Mouse (Mus musculus): ENCODE results near the gene Cdk17. TPM values are rescaled to one million over a fixed set of nuclear protein-coding genes. Genes with fewer than 3 reads are reported as not detected.
A peak's percentile ranks its signal among the peaks of the same experiment; 100 is the strongest.

Gene Cdk17
- total RNA-seq, 2 experiments from 2014 or later: 13.1 to 13.5 TPM

GRCm38 (mm10) chr10:93289404-93289803 is 128.7 kb downstream of the Cdk17 start:
- DNase-seq: no peak

GRCm38 (mm10) chr10:93291352-93291751 is 130.7 kb downstream of the Cdk17 start:
- DNase-seq: peak; percentile 74

- DNase-seq: peak; percentile 88 to 93
Measured at GRCm38 (mm10) chr10:93291843-93292242, 131.2 kb downstream of the Cdk17 start.

GRCm38 (mm10) chr10:93293621-93294020 is 132.9 kb downstream of the Cdk17 start:
- DNase-seq: peak in 1 of 2 experiments; percentile 61

- DNase-seq: peak in 1 of 2 experiments; percentile 74
Measured at GRCm38 (mm10) chr10:93294547-93295219, 134.0 kb downstream of the Cdk17 start.

- peak; percentile 53 to 85 for DNase-seq
Measured at GRCm38 (mm10) chr10:93297774-93298173, 137.1 kb downstream of the Cdk17 start.

GRCm38 (mm10) chr10:93298208-93298607 is 137.5 kb downstream of the Cdk17 start:
- DNase-seq: peak in 1 of 2 experiments; percentile 31

- peak in 1 of 2 experiments; percentile 71 for DNase-seq
Measured at GRCm38 (mm10) chr10:93301831-93302230, 141.2 kb downstream of the Cdk17 start.

GRCm38 (mm10) chr10:93303231-93303630 is 142.6 kb downstream of the Cdk17 start:
- peak in 1 of 2 experiments; percentile 45 for DNase-seq

GRCm38 (mm10) chr10:93305946-93306345 is 145.3 kb downstream of the Cdk17 start:
- DNase-seq: peak in 1 of 2 experiments; percentile 12

GRCm38 (mm10) chr10:93306367-93306766 is 145.7 kb downstream of the Cdk17 start:
- DNase-seq: peak in 1 of 2 experiments; percentile 12

- DNase-seq: peak; percentile 76 to 81
Measured at GRCm38 (mm10) chr10:93309131-93309933, 148.7 kb downstream of the Cdk17 start.

- peak; percentile 54 to 70 for DNase-seq
Measured at GRCm38 (mm10) chr10:93309934-93310621, 149.4 kb downstream of the Cdk17 start.

GRCm38 (mm10) chr10:93310721-93311411 is 150.2 kb downstream of the Cdk17 start, which contains the start of gene Elk3:
Elk3 (minus strand) TSS chr10:93311135.
- DNase-seq: peak; percentile 73 to 85

- DNase-seq: no peak
Measured at GRCm38 (mm10) chr10:93311576-93311975, 150.9 kb downstream of the Cdk17 start.

Small RNAs within 50 kb of the gene (microRNA-seq; reads per million reads assigned to microRNA genes)
- 0 to 0.38 reads per million in 2 experiments for gene Mir1931

Other genes with a start within 250 kb of the Cdk17 start
- gene Cfap54, start 79.3 kb upstream of the Cdk17 start, total RNA-seq (2021): 1 to 10 TPM in 1 of 2 experiments, under 1 TPM in 1; 0.57 to 1.5 TPM
- gene Elk3, start 150.3 kb downstream of the Cdk17 start, total RNA-seq (2021): 10 to 100 TPM; 27.9 to 29.5 TPM

Data from heart, adult 18-20 months (tissue).